Mouse (Mus musculus) embryonic facial prominence, embryonic 14.5 days (tissue): Measurements from ENCODE around the gene Nr2c2. TPM values are rescaled to one million over a fixed set of nuclear protein-coding genes. Genes with fewer than 3 reads are reported as not detected.

Source experiments
- ATAC-seq: fragments of 200-750 bp; cut with Nextera tagmentation; 2 replicates; pipeline ENCODE4 v1.8.0; 2017; ENCODE audit warnings: low read depth, moderate number of reproducible peaks, moderate TSS enrichment
- DNase-seq: peaks from one replicate; pipeline ENCODE4 v3.0.0-alpha.2; 2015; ENCODE audit warnings: low spot score
- H3K27ac ChIP-seq: fragments of 300-500 bp; sonication (generic); replicated peaks from 2 replicates; pipeline ENCODE4 v1.5.1; 2014; ENCODE audit warnings: low read depth, mild to moderate bottlenecking, low read length, moderate library complexity
- H3K27me3 ChIP-seq: fragments of 300-500 bp; sonication (generic); replicated peaks from 2 replicates; pipeline ENCODE4 v1.6.1; 2014; ENCODE audit warnings: low read length; ENCODE audit not compliant: control insufficient read depth, insufficient read depth
- H3K36me3 ChIP-seq: fragments of 300-500 bp; sonication (generic); 2 replicates; pipeline ENCODE4 v1.6.1; 2014; ENCODE audit warnings: low read length, mixed read lengths; ENCODE audit not compliant: control insufficient read depth, insufficient read depth
- H3K4me1 ChIP-seq: fragments of 300-500 bp; sonication (generic); 2 replicates; pipeline ENCODE4 v1.6.1; 2014; ENCODE audit warnings: antibody characterized with exemption, low read length; ENCODE audit not compliant: control insufficient read depth, insufficient read depth
- H3K4me2 ChIP-seq: fragments of 300-500 bp; sonication (generic); 2 replicates; pipeline ENCODE4 v1.6.1; 2014; ENCODE audit warnings: low read depth, mild to moderate bottlenecking, low read length, moderate library complexity, mixed read lengths
- H3K4me3 ChIP-seq: fragments of 300-500 bp; sonication (generic); 2 replicates; pipeline ENCODE4 v1.5.1; 2014; ENCODE audit warnings: low read depth, mild to moderate bottlenecking, low read length
- H3K9ac ChIP-seq: fragments of 300-500 bp; sonication (generic); 2 replicates; pipeline ENCODE4 v1.6.1; 2014; ENCODE audit warnings: low read depth, mild to moderate bottlenecking, low read length, moderate library complexity, mixed read lengths
- H3K9me3 ChIP-seq: fragments of 300-500 bp; sonication (generic); 2 replicates; pipeline ENCODE4 v1.6.1; 2016; ENCODE audit warnings: low read length; ENCODE audit not compliant: control insufficient read depth
- WGBS: fragments of 180-500 bp; shearing (Covaris S2); extraction: QIAGEN DNeasy Blood & Tissue Kit; methylation state at CpG from one replicate; pipeline ENCODE4 v1.1.7; 2014; 5-methylcytosine and 5-hydroxymethylcytosine counted together
- polyA plus RNA-seq: library from polyadenylated mRNA; unstranded; fragments of >200 nt; fragmentation: Nextera tagmentation; extraction: Ambion mirVana; gene quantifications from 2 replicates; pipeline ENCODE4 v1.2.1, GENCODE M21; 2014

Nr2c2 gene
- polyA plus RNA-seq, 1 experiment from 2014 or later = 20.6 TPM

DNA sequence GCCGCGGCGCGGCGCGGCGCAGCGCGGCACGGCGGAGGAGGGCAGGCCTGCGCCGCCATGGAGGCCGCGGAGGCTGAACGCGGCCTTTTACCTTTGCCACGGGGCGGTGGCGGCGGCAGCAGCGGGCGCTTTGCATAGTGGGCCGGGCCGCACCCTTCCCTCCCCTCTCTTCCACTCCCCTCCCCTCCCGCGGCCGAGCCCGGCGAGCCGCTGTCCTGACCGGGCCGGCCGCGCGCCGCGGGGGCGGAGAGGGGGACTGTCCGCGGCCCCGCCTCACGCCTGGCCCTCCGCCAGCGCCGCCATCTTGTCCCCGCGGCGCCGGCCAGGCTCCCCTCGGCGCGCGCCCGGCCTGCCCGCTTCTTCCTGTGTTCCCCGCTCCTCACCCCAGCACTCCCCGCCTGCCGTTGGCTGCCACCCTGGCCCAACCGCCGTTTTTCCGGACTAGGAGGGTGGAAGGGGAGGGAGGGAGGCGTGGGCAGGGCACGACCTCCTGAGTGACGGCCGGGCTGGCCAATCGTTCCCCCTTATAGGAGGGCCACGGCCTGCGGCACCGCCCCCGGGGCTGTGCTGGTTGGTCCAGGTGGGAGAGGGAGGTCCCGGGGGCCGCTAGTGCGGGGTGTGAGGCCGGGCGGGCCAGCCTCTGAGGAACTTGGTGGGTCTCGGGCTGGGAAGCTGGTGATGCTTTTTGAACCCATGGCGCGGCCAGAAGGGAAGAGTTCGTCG lies 738 bp downstream of the Nr2c2 start:
- peak overlapping the region; percentile 93 for H3K4me3 ChIP-seq
- H3K4me1 ChIP-seq = peaks cover 16% of the 10 kb centered on the region
- no peaks in the 10 kb centered on the region for H3K36me3 ChIP-seq
- H3K4me2 ChIP-seq = peak overlapping the region; percentile 67
- H3K9me3 ChIP-seq = no peaks in the 10 kb centered on the region
- H3K9ac ChIP-seq = peak overlapping the region; percentile 97
- peak; percentile 99 for ATAC-seq
- H3K27ac ChIP-seq = peak overlapping the region; percentile 99
- WGBS = 0% methylated on average over 14 of the region's 81 CpGs
- peak; percentile 98 for DNase-seq
- no peaks in the 10 kb centered on the region for H3K27me3 ChIP-seq

DNA sequence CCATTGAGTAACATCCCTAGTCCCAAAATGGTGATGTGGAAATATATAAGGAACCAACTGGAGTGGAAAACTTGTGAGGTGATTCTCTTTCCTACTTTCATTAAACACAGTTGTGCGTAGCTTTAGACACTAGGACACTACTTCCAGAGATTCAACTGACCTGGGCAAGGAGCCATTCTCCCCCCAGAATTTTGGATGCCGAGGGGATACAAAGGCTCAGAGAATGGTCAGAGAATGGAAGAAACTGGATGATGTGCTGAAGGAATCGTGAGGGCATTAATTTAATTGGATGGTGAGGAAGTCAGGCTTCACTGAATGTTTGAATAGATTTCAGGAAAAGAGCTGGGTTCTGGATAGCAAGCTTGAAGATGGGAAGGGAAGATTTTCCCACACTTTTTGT lies 1.5 kb downstream of the Nr2c2 start:
- H3K9me3 ChIP-seq = no peaks in the 10 kb centered on the region
- 19% methylated on average over 3 of the region's 3 CpGs for WGBS
- ATAC-seq = no peak

DNA sequence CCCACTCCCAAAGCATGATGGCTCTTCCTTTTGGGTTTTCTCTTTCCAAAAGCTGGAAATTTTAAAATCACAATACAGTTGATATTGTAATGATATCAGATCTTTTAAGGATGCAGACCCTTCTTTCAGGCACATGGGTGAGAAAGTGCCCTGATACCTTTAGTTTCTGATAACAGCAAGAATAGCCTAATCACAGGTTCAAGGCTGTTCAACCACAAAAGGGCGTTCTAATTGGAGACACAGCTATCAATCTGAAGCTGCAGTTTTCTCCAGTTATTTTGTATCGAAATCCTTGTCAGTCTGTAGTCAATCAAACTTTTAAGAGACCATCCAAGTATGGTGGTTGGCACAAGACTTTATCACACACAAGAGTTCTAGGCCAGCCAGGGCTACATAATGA lies 2.7 kb downstream of the Nr2c2 start:
- no peak overlapping the region for H3K4me2 ChIP-seq
- peaks cover 16% of the 10 kb centered on the region for H3K4me1 ChIP-seq
- H3K4me3 ChIP-seq = no peak overlapping the region
- H3K9ac ChIP-seq = no peak overlapping the region
- DNase-seq (no peak), ATAC-seq (no peak)
- H3K9me3 ChIP-seq = no peaks in the 10 kb centered on the region
- H3K36me3 ChIP-seq = no peaks in the 10 kb centered on the region
- 80% methylated on average over 2 of the region's 2 CpGs for WGBS
- no peak overlapping the region for H3K27ac ChIP-seq
- H3K27me3 ChIP-seq = no peaks in the 10 kb centered on the region

More for the DNA sequence above, 1.5 kb downstream of the Nr2c2 start:
- DNase-seq = no peak
- Histone ChIP-seq H3K27ac (peak overlapping the region; percentile 99), H3K4me2 (peak overlapping the region; percentile 67), H3K9ac (peak overlapping the region; percentile 97), H3K27me3 (no peaks in the 10 kb centered on the region), H3K36me3 (no peaks in the 10 kb centered on the region), H3K4me1 (peaks cover 16% of the 10 kb centered on the region), H3K4me3 (peak overlapping the region; percentile 93)

DNA sequence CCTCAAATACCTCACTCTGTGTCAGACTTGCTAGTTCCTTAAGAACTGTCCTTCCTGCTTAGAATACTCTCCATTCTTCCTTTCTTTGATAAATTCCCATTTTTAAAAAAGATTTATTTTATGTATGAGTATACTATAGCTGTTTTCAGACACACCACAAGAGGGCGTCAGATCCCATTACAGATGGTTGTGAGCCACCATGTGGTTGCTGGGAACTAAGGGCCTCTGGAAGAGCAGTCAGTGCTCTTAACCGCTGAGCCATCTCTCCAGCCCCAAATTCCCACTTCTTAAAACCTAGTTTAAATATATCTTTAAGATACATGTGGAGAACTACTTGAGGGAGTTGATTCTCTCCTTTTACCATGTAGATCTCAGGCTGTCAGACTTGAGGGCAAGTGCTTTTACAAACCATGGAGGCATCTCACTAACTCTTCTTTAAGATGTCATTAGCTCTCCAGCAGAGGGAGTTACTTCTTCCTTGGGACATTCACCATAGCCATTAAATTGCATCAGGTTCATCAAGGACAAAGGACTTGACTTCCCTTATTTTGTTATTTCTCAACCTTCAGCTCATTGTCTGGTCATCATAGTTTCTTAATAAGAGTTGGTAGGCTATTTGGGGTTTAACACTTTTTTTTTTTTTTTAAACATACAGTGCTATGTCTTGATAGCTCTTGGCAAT lies 9.6 kb downstream of the Nr2c2 start:
- Histone ChIP-seq H3K36me3 (no peaks in the 10 kb centered on the region), H3K4me3 (no peak overlapping the region), H3K27ac (no peak overlapping the region), H3K4me1 (peaks cover 3% of the 10 kb centered on the region; the same call in 1 of the 2 replicates), H3K27me3 (no peaks in the 10 kb centered on the region), H3K4me2 (no peak overlapping the region), H3K9ac (no peak overlapping the region), H3K9me3 (no peaks in the 10 kb centered on the region)
- no peak for DNase-seq
- WGBS = 75% methylated on average over 2 of the region's 2 CpGs
- no peak for ATAC-seq

DNA sequence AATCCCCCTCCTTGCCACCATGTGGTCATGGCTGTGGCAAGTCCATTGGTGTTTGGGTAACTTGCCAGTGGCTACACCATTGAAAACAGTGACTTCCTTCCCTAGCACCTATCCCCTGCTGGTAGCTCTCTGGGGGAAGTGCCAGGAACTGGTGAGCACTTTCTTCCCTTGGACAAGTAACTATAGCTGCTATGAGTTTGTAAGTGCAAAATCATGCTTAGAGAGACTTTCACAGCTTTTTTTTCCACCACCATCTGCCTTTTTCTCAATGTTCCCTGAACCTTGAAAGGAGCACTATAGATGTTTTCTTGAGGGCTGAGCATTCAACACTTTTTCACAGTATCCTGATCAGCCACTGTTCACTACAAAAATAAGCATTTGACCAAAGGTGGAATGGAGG lies 33.4 kb downstream of the Nr2c2 start:
- DNase-seq (no peak), ATAC-seq (no peak)
- Histone ChIP-seq H3K27ac (no peak overlapping the region), H3K4me2 (no peak overlapping the region), H3K4me1 (no peaks in the 10 kb centered on the region), H3K27me3 (no peaks in the 10 kb centered on the region), H3K4me3 (no peak overlapping the region), H3K9ac (no peak overlapping the region), H3K36me3 (0 out of 2 replicates have a peak, but pooled peaks cover 5% of the 10 kb centered on the region), H3K9me3 (no peaks in the 10 kb centered on the region)

DNA sequence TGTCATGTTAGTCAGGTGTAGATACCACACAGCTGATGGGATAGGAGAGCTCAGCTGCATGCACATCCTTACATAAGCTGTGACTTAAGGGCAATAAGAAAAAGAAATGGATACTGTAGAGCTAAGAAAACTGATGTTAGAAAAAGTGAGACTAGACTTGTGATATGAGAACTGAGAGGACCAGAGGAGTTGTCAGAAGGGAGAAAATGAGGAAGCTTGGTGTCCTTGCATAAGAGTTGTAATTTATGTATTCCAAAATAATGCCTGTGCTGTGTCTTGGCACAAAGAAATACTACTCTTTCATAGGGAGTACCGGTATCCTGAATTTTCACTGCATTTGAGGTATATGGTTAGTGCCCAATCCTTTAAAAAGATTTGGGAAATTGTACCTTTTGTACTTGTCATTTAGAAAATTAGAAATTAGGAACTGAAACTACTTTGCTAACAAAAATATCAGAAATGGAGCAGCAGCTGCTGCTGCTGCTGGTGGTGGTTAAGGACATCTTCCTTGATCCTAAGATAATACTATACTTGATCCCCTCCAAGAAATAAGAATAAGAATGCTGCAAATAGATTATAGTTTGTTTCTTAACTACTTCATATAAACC lies 35.8 kb downstream of the Nr2c2 start:
- 88% methylated on average over 1 of the region's 1 CpGs for WGBS
- DNase-seq (no peak), ATAC-seq (no peak)

DNA sequence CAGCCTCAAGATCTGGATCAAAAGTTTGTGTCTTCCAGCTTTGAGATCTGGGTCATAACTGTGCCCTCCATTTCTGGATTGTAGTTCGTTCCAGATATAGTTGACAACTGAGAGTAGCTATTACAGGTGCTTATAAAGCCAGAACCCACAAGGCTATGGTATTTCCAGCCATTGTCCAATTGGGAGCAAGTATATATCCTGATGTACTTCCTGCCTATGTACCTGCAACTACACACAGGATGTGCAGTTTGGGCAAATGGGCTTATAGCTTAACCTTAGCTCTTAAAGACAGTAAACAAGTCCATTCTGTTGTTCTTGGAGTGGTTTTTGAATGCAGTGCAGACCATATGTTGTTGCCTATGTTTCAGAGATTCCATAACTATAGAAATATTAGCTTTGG lies 40.3 kb downstream of the Nr2c2 start:
- H3K27ac ChIP-seq = 0 out of 2 replicates have a peak overlapping the region, but pooled peaks have one; percentile 39
- H3K4me2 ChIP-seq = no peak overlapping the region
- no peak overlapping the region for H3K4me3 ChIP-seq
- ATAC-seq (no peak), DNase-seq (no peak)
- H3K9ac ChIP-seq = no peak overlapping the region
- no peaks in the 10 kb centered on the region for H3K4me1 ChIP-seq
- H3K27me3 ChIP-seq = no peaks in the 10 kb centered on the region
- WGBS = 87% methylated on average over 1 of the region's 1 CpGs
- H3K9me3 ChIP-seq = no peaks in the 10 kb centered on the region
- H3K36me3 ChIP-seq = no peaks in the 10 kb centered on the region

More for the DNA sequence above, 35.8 kb downstream of the Nr2c2 start:
- no peak overlapping the region for H3K27ac ChIP-seq
- H3K27me3 ChIP-seq = no peaks in the 10 kb centered on the region
- H3K4me3 ChIP-seq = no peak overlapping the region
- 0 out of 2 replicates have a peak, but pooled peaks cover 5% of the 10 kb centered on the region for H3K36me3 ChIP-seq
- no peak overlapping the region for H3K9ac ChIP-seq
- H3K9me3 ChIP-seq = no peaks in the 10 kb centered on the region
- no peak overlapping the region for H3K4me2 ChIP-seq
- H3K4me1 ChIP-seq = no peaks in the 10 kb centered on the region

DNA sequence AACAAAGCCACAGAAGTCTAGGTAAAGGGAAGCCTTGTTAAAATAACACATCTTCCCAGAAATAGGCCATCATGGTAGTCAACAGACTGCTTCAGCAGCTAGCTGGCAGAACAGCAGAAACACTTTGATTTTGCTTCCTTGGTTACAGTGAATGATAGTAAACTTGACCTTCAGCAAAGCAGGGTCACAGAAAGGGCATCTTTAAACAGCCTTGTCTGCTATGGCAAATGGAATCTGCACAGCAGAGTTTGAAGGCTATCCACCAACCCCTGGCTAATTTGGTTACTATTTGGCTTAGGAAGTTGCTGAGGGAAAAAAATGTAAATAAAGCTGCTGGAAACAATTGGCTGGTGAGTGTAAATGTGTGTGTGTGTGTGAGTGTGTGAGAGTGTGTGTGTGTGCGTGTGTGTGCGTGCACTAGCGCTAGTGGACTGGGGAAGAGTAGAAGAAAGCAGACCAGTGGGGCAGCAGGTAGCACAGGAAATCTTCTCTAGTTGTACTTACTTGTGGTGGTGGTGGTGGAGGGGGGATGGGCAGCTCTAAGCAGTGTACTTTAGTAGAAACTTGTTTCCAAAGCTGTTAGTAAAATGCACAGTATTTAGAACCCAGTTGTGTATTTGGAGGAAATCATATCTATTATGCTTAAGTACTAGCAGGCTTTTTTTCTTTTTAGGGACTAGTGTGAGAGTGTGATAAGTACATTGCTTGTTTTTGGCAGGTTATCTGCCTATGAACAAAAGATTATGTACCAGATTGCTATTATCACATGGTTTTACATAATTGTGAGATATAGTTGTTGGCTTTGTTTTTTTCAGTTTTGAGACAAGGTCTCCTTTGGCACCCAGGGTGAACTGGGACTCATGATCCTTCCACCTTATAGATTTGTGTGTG lies 41.1 kb downstream of the Nr2c2 start:
- Histone ChIP-seq H3K4me1 (no peaks in the 10 kb centered on the region), H3K9ac (no peak overlapping the region), H3K4me2 (no peak overlapping the region), H3K27ac (no peak overlapping the region), H3K4me3 (no peak overlapping the region), H3K9me3 (no peaks in the 10 kb centered on the region), H3K36me3 (no peaks in the 10 kb centered on the region), H3K27me3 (no peaks in the 10 kb centered on the region)
- WGBS = 85% methylated on average over 3 of the region's 3 CpGs
- no peak for DNase-seq
- ATAC-seq = no peak
